In the genomic region with DNA sequence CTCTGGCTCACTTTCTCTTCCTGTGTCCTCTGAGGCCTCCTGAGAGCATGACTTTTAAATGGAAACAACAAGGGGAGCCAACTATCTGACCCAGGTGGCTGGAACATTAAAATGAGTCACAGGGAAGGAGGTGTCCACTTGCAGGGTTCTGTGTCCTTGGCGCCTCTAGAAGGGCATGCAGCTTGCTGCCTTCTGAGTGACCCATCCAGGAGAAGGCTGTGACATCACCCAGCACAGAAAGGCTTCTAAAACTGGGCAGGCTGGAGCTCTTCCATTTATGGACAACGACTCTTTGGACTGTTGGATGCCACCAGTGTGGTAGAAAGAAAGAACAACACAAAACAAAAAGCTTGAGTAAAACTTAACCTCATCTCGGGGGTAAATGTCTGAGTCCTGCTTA, we compare ENCODE assay signal across 12 mouse cellular contexts. TPM values are rescaled to one million over a fixed set of nuclear protein-coding genes. Genes with fewer than 3 reads are reported as not detected.
DNase-seq lines count a peak whose midpoint lies in the region; ATAC-seq lines count a peak whose summit lies in the region.
"Had no signal": no experiment of that assay in that cellular context is flagged by ENCODE, and none has a peak within 500 bp of the region (broad histone marks: within the 10 kb centered on the region; RNA-seq: fewer than 3 reads in every experiment).

No protein-coding gene starts in this region.

- H3K4me1 ChIP-seq in kidney, embryonic 16.5 days (ENCODE audit: insufficient read depth, low read length): no peaks in the 10 kb centered on the region
- no peaks in the 10 kb centered on the region for H3K4me1 ChIP-seq in forebrain, embryonic 11.5 days (replicated peaks; ENCODE audit: control insufficient read depth, insufficient read depth, low read length)
- H3K4me1 ChIP-seq: megakaryocyte, embryonic 14.5 days had no signal

- DNase-seq in kidney, adult 18-20 months: no peak
- peak; percentile 81 for DNase-seq in adrenal gland, adult 8-10 months
- peak; percentile 74 to 80 for DNase-seq in heart, adult 9 months (ENCODE audit: low spot score in 2 of 2)
- DNase-seq in heart, postnatal 4 days: peak; percentile 75
- no peak for DNase-seq in layer of hippocampus, postnatal 36 days
- no peak for DNase-seq in retina, postnatal 1 day
- DNase-seq in forebrain, embryonic 11.5 days (ENCODE audit: low spot score): no peak
- DNase-seq: cerebellum, adult 11 months; liver; thymus, postnatal 14 days had no signal

- H3K4me2 ChIP-seq in kidney, embryonic 16.5 days (replicated peaks; ENCODE audit: low read depth, low read length): no peak overlapping the region
- no peak overlapping the region for H3K4me2 ChIP-seq in forebrain, embryonic 11.5 days (ENCODE audit: low read depth, low read length, severe bottlenecking)

- 0 out of 2 replicates have a peak, but pooled peaks have one; percentile 46 for ATAC-seq in kidney, embryonic 16.5 days (ENCODE audit: low FRiP score, low TSS enrichment)
- ATAC-seq in forebrain, embryonic 11.5 days (replicated peaks; ENCODE audit: low FRiP score): no peak

- no peak overlapping the region for H3K4me3 ChIP-seq in kidney, embryonic 16.5 days (ENCODE audit: low read length)
- no peak overlapping the region for H3K4me3 ChIP-seq in forebrain, embryonic 11.5 days (ENCODE audit: low read depth, low read length)
- H3K4me3 ChIP-seq: megakaryocyte, embryonic 14.5 days had no signal

- H3K27me3 ChIP-seq in kidney, embryonic 16.5 days (ENCODE audit: insufficient read depth, low read length): no peaks in the 10 kb centered on the region
- H3K27me3 ChIP-seq in forebrain, embryonic 11.5 days (ENCODE audit: control insufficient read depth, insufficient read depth, low read length): no peaks in the 10 kb centered on the region

- H3K27ac ChIP-seq in kidney, embryonic 16.5 days (ENCODE audit: low read length): no peak overlapping the region
- no peak overlapping the region for H3K27ac ChIP-seq in forebrain, embryonic 11.5 days (ENCODE audit: low read depth, low read length)

- no peak overlapping the region for H3K9ac ChIP-seq in kidney, embryonic 16.5 days (replicated peaks; ENCODE audit: low read length)
- H3K9ac ChIP-seq in forebrain, embryonic 11.5 days (ENCODE audit: low read length): no peak overlapping the region

- H3K9me3 ChIP-seq in kidney, embryonic 16.5 days (ENCODE audit: low read length): no peaks in the 10 kb centered on the region
- no peaks in the 10 kb centered on the region for H3K9me3 ChIP-seq in forebrain, embryonic 11.5 days (ENCODE audit: control insufficient read depth, low read length)
- H3K9me3 ChIP-seq: megakaryocyte, embryonic 14.5 days had no signal

- 74% methylated on average over 3 of the region's 3 CpGs for WGBS in kidney, embryonic 16.5 days
- 85% methylated on average over 3 of the region's 3 CpGs for WGBS in forebrain, embryonic 11.5 days

- no peaks in the 10 kb centered on the region for H3K36me3 ChIP-seq in kidney, embryonic 16.5 days (ENCODE audit: insufficient read depth, low read length)
- H3K36me3 ChIP-seq in forebrain, embryonic 11.5 days (ENCODE audit: control insufficient read depth, insufficient read depth, low read length): no peaks in the 10 kb centered on the region

RNA-seq across cellular contexts. Expression of a gene that starts 25.9 kb away (rescaled TPM):
- 13.4 and 14.3 TPM in 2 replicates for polyA plus RNA-seq in kidney, embryonic 16.5 days (2015; fragmentation: Nextera tagmentation; extraction: Ambion mirVana)
- 10 to 100 TPM; 23.9 to 31.1 (median 29.8) TPM for total RNA-seq in adrenal gland, adult 8-10 months (2022)
- total RNA-seq in heart, postnatal 4 days (2021): 10 to 100 TPM; 35.7 to 36.0 TPM
- 10 to 100 TPM; 19.5 to 19.8 TPM for total RNA-seq in layer of hippocampus, postnatal 36 days (2021)
- polyA plus RNA-seq in forebrain, embryonic 11.5 days (2014; fragmentation: Nextera tagmentation; extraction: Ambion mirVana): 16.1 and 16.3 TPM in 2 replicates

RNA-seq across cellular contexts. Expression of a gene that starts 56.7 kb away (rescaled TPM):
- 8.6 and 9.8 TPM in 2 replicates for polyA plus RNA-seq in kidney, embryonic 16.5 days (2015; fragmentation: Nextera tagmentation; extraction: Ambion mirVana)
- total RNA-seq in adrenal gland, adult 8-10 months (2022): 1 to 10 TPM in 3 of 4 experiments, under 1 TPM in 1; 0.45 to 2.4 (median 1.7) TPM
- 1,000 to 10,000 TPM; 2,111 to 2,171 TPM for total RNA-seq in heart, postnatal 4 days (2021)
- 10 to 100 TPM; 19.0 to 19.9 TPM for total RNA-seq in layer of hippocampus, postnatal 36 days (2021)
- 0.41 and 0.65 TPM in 2 replicates for polyA plus RNA-seq in forebrain, embryonic 11.5 days (2014; fragmentation: Nextera tagmentation; extraction: Ambion mirVana)

Comparison
In these comparisons a context has a peak if more than half of its experiments do, and no peak if none do; other contexts are left out.
1. DNase-seq: peak in adrenal gland, adult 8-10 months (single experiment), heart, adult 9 months (2 of 2) and heart, postnatal 4 days (single experiment); none in kidney, adult 18-20 months (single experiment), layer of hippocampus, postnatal 36 days (0 of 2), retina, postnatal 1 day (single experiment) and forebrain, embryonic 11.5 days (single experiment).
2. RNA of a gene that starts 56.7 kb away (total RNA-seq): 2,111 to 2,171 TPM in heart, postnatal 4 days; 19.0 to 19.9 TPM in layer of hippocampus, postnatal 36 days and 0.45 to 2.4 TPM in adrenal gland, adult 8-10 months; every median in the first group is over 100 times any median in the second.